Mouse (Mus musculus) lung, adult 10 weeks (tissue): Measurements from ENCODE around the gene Rnf144a. TPM values are rescaled to one million over a fixed set of nuclear protein-coding genes. Genes with fewer than 3 reads are reported as not detected.

Experiments used
- polyA plus RNA-seq: library from polyadenylated mRNA; stranded (reverse); fragments of 350-450 nt; fragmentation: Illumina TruSeq; extraction: RNeasy Lipid Tissue Mini Kit (QIAGEN cat#74804); gene quantifications from one replicate; pipeline ENCODE4 v1.2.3, GENCODE M21; 2014; ENCODE audit warnings: low read depth, low replicate concordance; ENCODE audit not compliant: insufficient read depth

Gene Rnf144a
- 35.9 TPM for polyA plus RNA-seq

DNA sequence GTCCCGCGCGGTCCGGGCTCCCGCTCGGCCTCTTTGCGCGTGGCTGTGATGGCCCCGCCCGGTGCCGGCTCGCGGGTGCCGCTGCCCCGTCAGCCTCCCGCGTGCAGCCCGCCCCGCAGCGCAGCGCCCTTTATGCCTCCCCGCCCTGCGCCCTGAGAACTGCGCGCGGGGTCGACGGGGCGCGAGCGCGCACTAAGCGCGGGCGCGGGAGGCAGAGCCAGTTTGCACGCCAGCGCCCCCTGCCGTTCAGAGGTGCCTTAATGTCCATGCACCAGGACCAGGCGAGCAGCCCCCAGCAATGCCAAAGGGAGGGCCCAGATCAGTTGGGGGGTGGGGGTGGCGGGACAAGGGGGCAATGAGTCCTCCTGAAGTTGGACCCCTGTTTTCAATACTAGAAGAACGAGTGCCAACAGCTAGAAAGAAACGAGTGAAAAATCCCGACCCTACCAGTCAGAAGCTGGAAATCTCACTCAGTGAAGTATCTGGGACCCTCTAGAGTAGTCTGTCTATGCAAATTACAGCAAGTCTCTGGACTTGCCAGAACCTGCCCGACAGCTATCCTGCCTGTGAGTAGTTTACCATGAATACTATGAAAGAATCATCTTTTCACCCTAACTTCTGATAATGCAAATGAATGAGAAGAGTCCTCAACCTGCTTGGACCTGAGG is at the start of gene Rnf144a:
Gene Rnf144a (minus strand): TSS at position 151 of the 668 bp plus-strand sequence.

DNA sequence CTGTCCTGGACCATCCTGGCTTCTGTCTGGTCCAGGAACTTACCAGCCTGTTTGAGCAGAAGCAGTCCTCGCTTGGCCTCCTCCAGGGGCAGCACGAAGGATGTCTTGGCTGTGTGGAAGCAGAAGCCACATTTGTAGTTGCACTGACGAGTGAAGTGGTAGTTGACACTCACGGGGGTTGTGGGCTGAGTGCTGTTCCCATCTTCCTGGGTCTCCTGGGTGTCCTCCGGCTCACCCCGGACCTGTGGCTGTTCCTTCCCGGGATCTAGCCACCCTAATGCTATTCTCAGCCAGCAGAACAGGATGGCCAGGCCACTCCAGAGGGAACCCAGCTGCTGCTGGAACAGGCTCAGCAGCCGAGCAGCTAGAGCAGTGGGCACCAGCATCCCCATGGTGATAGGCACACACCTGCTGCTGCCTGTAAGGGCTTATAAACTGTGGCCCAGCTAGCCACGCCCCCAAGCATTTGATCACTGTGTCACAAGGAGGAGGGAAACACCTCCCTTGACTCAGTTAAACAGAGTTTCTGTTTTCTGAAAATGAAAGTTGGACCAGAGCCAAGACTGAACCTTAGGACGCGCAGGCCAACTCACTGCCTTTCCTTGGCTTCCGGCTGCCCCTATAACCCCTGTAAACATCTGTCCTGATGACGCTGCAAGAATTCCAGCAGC is 41.1 kb upstream of the Rnf144a start, which contains the start of gene Rsad2:
Gene Rsad2 (minus strand): TSS at position 425 of the 671 bp plus-strand sequence.

Other genes starting within 250 kb of the Rnf144a start
- gene Rsad2, start 41.2 kb upstream of the Rnf144a start, polyA plus RNA-seq, result 2.3 TPM
- gene Cmpk2, start 54.0 kb upstream of the Rnf144a start, polyA plus RNA-seq, result 8.4 TPM